Mouse (Mus musculus) midbrain, embryonic 12.5 days (tissue): ENCODE measurements around the gene Socs2. TPM values are rescaled to one million over a fixed set of nuclear protein-coding genes. Genes with fewer than 3 reads are reported as not detected.
"Not testable (repeated sequence)": the region's sequence is repeated elsewhere in the genome, so short reads cannot be mapped to it uniquely, and the experiment has no call there.

Experiments used
- ATAC-seq: fragments of 200-750 bp; cut with Nextera tagmentation; 2 replicates; pipeline ENCODE4 v1.8.0; 2017; ENCODE audit warnings: low read depth, moderate TSS enrichment, moderate library complexity; ENCODE audit not compliant: low FRiP score
- H3K27ac ChIP-seq: fragments of 300-500 bp; sonication (generic); replicated peaks from 2 replicates; pipeline ENCODE4 v1.5.1; 2016; ENCODE audit warnings: mild to moderate bottlenecking
- H3K27me3 ChIP-seq: fragments of 300-500 bp; sonication (generic); 2 replicates; pipeline ENCODE4 v1.6.1; 2016; ENCODE audit warnings: mild to moderate bottlenecking
- H3K36me3 ChIP-seq: fragments of 300-500 bp; sonication (generic); 2 replicates; pipeline ENCODE4 v1.6.1; 2016
- H3K4me1 ChIP-seq: fragments of 300-500 bp; sonication (generic); 2 replicates; pipeline ENCODE4 v1.6.1; 2016
- H3K4me2 ChIP-seq: fragments of 300-500 bp; sonication (generic); replicated peaks from 2 replicates; pipeline ENCODE4 v1.6.1; 2016; ENCODE audit warnings: mild to moderate bottlenecking, moderate library complexity
- H3K4me3 ChIP-seq: fragments of 300-500 bp; sonication (generic); 2 replicates; pipeline ENCODE4 v1.5.1; 2016; ENCODE audit warnings: mild to moderate bottlenecking
- H3K9ac ChIP-seq: fragments of 300-500 bp; sonication (generic); replicated peaks from 2 replicates; pipeline ENCODE4 v1.6.1; 2016; ENCODE audit warnings: mild to moderate bottlenecking, moderate library complexity
- H3K9me3 ChIP-seq: fragments of 300-500 bp; sonication (generic); 2 replicates; pipeline ENCODE4 v1.6.1; 2016; ENCODE audit warnings: mild to moderate bottlenecking
- WGBS: fragments of 180-500 bp; shearing (Covaris S2); methylation state at CpG from one replicate; pipeline ENCODE4 v1.1.7; 2016; 5-methylcytosine and 5-hydroxymethylcytosine counted together
- polyA plus RNA-seq: library from polyadenylated mRNA; unstranded; fragments of >200 nt; fragmentation: Nextera tagmentation; extraction: Ambion mirVana; gene quantifications from 2 replicates; pipeline ENCODE4 v1.2.1, GENCODE M21; 2016

The Socs2 gene
- polyA plus RNA-seq, 1 experiment from 2014 or later = 37.9 TPM

GRCm38 (mm10) chr10:95407541-95408160 is 9.3 kb downstream of the Socs2 start:
- 80% methylated on average over 12 of the region's 12 CpGs for WGBS
- H3K9ac ChIP-seq = no peak overlapping the region

GRCm38 (mm10) chr10:95404774-95405173 is 12.2 kb downstream of the Socs2 start:
- 90% methylated on average over 2 of the region's 2 CpGs for WGBS

More at GRCm38 (mm10) chr10:95407541-95408160, 9.3 kb downstream of the Socs2 start:
- Histone ChIP-seq H3K27ac (no peak overlapping the region), H3K4me2 (no peak overlapping the region), H3K27me3 (no peaks in the 10 kb centered on the region), H3K9me3 (no peaks in the 10 kb centered on the region), H3K36me3 (no peaks in the 10 kb centered on the region), H3K4me1 (no peaks in the 10 kb centered on the region), H3K4me3 (no peak overlapping the region)
- no peak for ATAC-seq

GRCm38 (mm10) chr10:95399689-95400354 is 17.2 kb downstream of the Socs2 start:
- no peaks in the 10 kb centered on the region for H3K36me3 ChIP-seq
- no peak overlapping the region for H3K4me3 ChIP-seq
- H3K9ac ChIP-seq = no peak overlapping the region
- peaks cover 11% of the 10 kb centered on the region for H3K4me1 ChIP-seq
- 0 out of 2 replicates have a peak, but pooled peaks cover 6% of the 10 kb centered on the region for H3K27me3 ChIP-seq
- H3K9me3 ChIP-seq = no peaks in the 10 kb centered on the region
- ATAC-seq = no peak
- no peak overlapping the region for H3K27ac ChIP-seq
- H3K4me2 ChIP-seq = no peak overlapping the region
- WGBS = 60% methylated on average over 13 of the region's 13 CpGs

More at GRCm38 (mm10) chr10:95404774-95405173, 12.2 kb downstream of the Socs2 start:
- H3K4me3 ChIP-seq = no peak overlapping the region
- no peaks in the 10 kb centered on the region for H3K4me1 ChIP-seq
- H3K9me3 ChIP-seq = no peaks in the 10 kb centered on the region
- ATAC-seq = no peak
- H3K4me2 ChIP-seq = no peak overlapping the region
- no peaks in the 10 kb centered on the region for H3K27me3 ChIP-seq
- no peaks in the 10 kb centered on the region for H3K36me3 ChIP-seq
- no peak overlapping the region for H3K9ac ChIP-seq
- no peak overlapping the region for H3K27ac ChIP-seq

- Histone ChIP-seq H3K9ac (peak overlapping the region; percentile 12; the same call in 1 of the 2 replicates), H3K4me2 (peak overlapping the region; percentile 57), H3K27ac (no peak overlapping the region), H3K36me3 (no peaks in the 10 kb centered on the region), H3K27me3 (0 out of 2 replicates have a peak, but pooled peaks cover 6% of the 10 kb centered on the region), H3K4me1 (peaks cover 11% of the 10 kb centered on the region), H3K4me3 (peak overlapping the region; percentile 30), H3K9me3 (no peaks in the 10 kb centered on the region)
- ATAC-seq = peak; percentile 52; the same call in 1 of the 2 replicates
- WGBS = 1% methylated on average over 18 of the region's 18 CpGs
Observed at GRCm38 (mm10) chr10:95398489-95398888, 18.5 kb downstream of the Socs2 start.

GRCm38 (mm10) chr10:95397191-95397835 is 19.7 kb downstream of the Socs2 start:
- Histone ChIP-seq H3K36me3 (no peaks in the 10 kb centered on the region), H3K4me1 (peaks cover 11% of the 10 kb centered on the region), H3K4me3 (no peak overlapping the region), H3K4me2 (no peak overlapping the region), H3K9ac (no peak overlapping the region), H3K9me3 (no peaks in the 10 kb centered on the region), H3K27ac (no peak overlapping the region), H3K27me3 (0 out of 2 replicates have a peak, but pooled peaks cover 6% of the 10 kb centered on the region)
- ATAC-seq = no peak
- WGBS = 41% methylated on average over 7 of the region's 7 CpGs

GRCm38 (mm10) chr10:95396356-95396755 is 20.6 kb downstream of the Socs2 start:
- ATAC-seq = no peak
- H3K4me3 ChIP-seq = no peak overlapping the region
- no peaks in the 10 kb centered on the region for H3K9me3 ChIP-seq
- H3K27ac ChIP-seq = no peak overlapping the region
- no peak overlapping the region for H3K9ac ChIP-seq
- H3K4me1 ChIP-seq = peaks cover 11% of the 10 kb centered on the region
- H3K36me3 ChIP-seq = no peaks in the 10 kb centered on the region
- H3K4me2 ChIP-seq = no peak overlapping the region
- 90% methylated on average over 8 of the region's 8 CpGs for whole genome bisulfite sequencing
- 0 out of 2 replicates have a peak, but pooled peaks cover 6% of the 10 kb centered on the region for H3K27me3 ChIP-seq

- no peaks in the 10 kb centered on the region for H3K9me3 ChIP-seq
- H3K36me3 ChIP-seq = no peaks in the 10 kb centered on the region
- H3K4me2 ChIP-seq = no peak overlapping the region
- ATAC-seq = no peak
- 0 out of 2 replicates have a peak, but pooled peaks cover 6% of the 10 kb centered on the region for H3K27me3 ChIP-seq
- WGBS = 59% methylated on average over 25 of the region's 25 CpGs
- no peak overlapping the region for H3K9ac ChIP-seq
- H3K27ac ChIP-seq = no peak overlapping the region
- H3K4me1 ChIP-seq = peaks cover 11% of the 10 kb centered on the region
- H3K4me3 ChIP-seq = no peak overlapping the region
Observed at GRCm38 (mm10) chr10:95394819-95395812, 21.9 kb downstream of the Socs2 start.

- Histone ChIP-seq H3K9me3 (no peaks in the 10 kb centered on the region), H3K9ac (no peak overlapping the region), H3K4me3 (no peak overlapping the region), H3K4me2 (no peak overlapping the region), H3K4me1 (no peaks in the 10 kb centered on the region), H3K36me3 (no peaks in the 10 kb centered on the region), H3K27ac (no peak overlapping the region), H3K27me3 (0 out of 2 replicates have a peak, but pooled peaks cover 4% of the 10 kb centered on the region)
- 77% methylated on average over 8 of the region's 8 CpGs for WGBS
- ATAC-seq = no peak
Observed at GRCm38 (mm10) chr10:95392073-95392472, 24.9 kb downstream of the Socs2 start.

- Histone ChIP-seq H3K36me3 (no peaks in the 10 kb centered on the region), H3K4me2 (no peak overlapping the region), H3K27ac (no peak overlapping the region), H3K9me3 (no peaks in the 10 kb centered on the region), H3K27me3 (0 out of 2 replicates have a peak, but pooled peaks cover 4% of the 10 kb centered on the region), H3K4me3 (no peak overlapping the region), H3K4me1 (no peaks in the 10 kb centered on the region), H3K9ac (no peak overlapping the region)
- no peak for ATAC-seq
- WGBS = 90% methylated on average over 9 of the region's 9 CpGs
Observed at GRCm38 (mm10) chr10:95390871-95391270, 26.1 kb downstream of the Socs2 start.

GRCm38 (mm10) chr10:95389805-95390204 is 27.2 kb downstream of the Socs2 start:
- not testable (repeated sequence) for H3K9me3 ChIP-seq, H3K36me3 ChIP-seq
- 93% methylated on average over 5 of the region's 5 CpGs for WGBS

GRCm38 (mm10) chr10:95388821-95389477 is 28.0 kb downstream of the Socs2 start:
- Histone ChIP-seq H3K9ac (no peak overlapping the region), H3K9me3 (no peaks in the 10 kb centered on the region), H3K36me3 (no peaks in the 10 kb centered on the region), H3K27me3 (no peaks in the 10 kb centered on the region), H3K4me3 (no peak overlapping the region), H3K4me2 (no peak overlapping the region), H3K27ac (no peak overlapping the region), H3K4me1 (no peaks in the 10 kb centered on the region)
- ATAC-seq = no peak
- 86% methylated on average over 23 of the region's 23 CpGs for WGBS

More at GRCm38 (mm10) chr10:95389805-95390204, 27.2 kb downstream of the Socs2 start:
- H3K9ac ChIP-seq, H3K4me3 ChIP-seq, H3K27me3 ChIP-seq, ATAC-seq, H3K4me1 ChIP-seq, H3K4me2 ChIP-seq, H3K27ac ChIP-seq: not testable (repeated sequence)
